Mouse (Mus musculus) megakaryocyte, embryonic 14.5 days (primary cell): ENCODE results near the gene S100a3. TPM values are rescaled to one million over a fixed set of nuclear protein-coding genes. Genes with fewer than 3 reads are reported as not detected.

ENCODE experiments used
- H3K27me3 ChIP-seq: replicated peaks from 2 replicates; pipeline ENCODE3; 2012; ENCODE audit warnings: inconsistent platforms
- H3K36me3 ChIP-seq: replicated peaks from 2 replicates; pipeline ENCODE3; 2012; ENCODE audit warnings: low read length, inconsistent platforms, mixed read lengths
- H3K4me1 ChIP-seq: 2 replicates; pipeline ENCODE4 v1.6.1; 2012; ENCODE audit warnings: inconsistent platforms
- H3K4me3 ChIP-seq: replicated peaks from 2 replicates; pipeline ENCODE3; 2012; ENCODE audit warnings: moderate library complexity, mild to moderate bottlenecking, inconsistent platforms
- H3K9me3 ChIP-seq: 2 replicates; pipeline ENCODE4 v1.6.1; 2012; ENCODE audit warnings: inconsistent platforms
- FLI1 ChIP-seq: IDR thresholded peaks from 2 replicates; pipeline ENCODE4 v1.6.1; 2012; ENCODE audit warnings: low read length, inconsistent platforms, mixed read lengths
- GATA1 ChIP-seq: IDR thresholded peaks from 3 replicates; pipeline ENCODE4 v1.6.1; 2012; ENCODE audit warnings: mixed read lengths, low read length, inconsistent platforms, borderline replicate concordance
- polyA plus RNA-seq: library from polyadenylated mRNA; stranded (reverse); fragments of >175 nt; gene quantifications from 2 replicates; pipeline ENCODE4 v1.2.3, GENCODE M21; 2012; ENCODE audit warnings: low replicate concordance; ENCODE audit not compliant: insufficient read depth

S100a3 gene
- polyA plus RNA-seq, 1 experiment, result not detected

DNA sequence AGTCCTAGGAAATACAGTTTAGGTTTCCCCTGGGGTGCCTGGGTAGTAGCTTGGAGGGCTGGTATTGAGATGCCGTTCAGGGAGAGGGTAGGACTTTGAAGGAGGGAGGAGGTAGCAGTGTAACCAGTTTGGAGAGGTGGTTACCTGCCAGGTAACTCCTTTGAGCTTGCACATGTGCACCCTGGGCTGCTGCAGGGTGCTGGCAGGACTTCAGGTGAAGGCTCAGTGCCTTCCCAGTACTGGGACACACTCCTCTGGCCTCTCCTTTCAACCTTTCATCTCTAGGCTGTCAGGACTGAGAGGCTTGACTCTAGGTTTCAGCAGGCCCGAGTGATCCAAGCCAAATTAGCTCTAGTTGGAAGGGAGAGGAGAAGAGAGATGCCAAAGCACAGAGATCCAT lies 34.3 kb upstream of the S100a3 start:
- no peaks in the 10 kb centered on the region for H3K4me1 ChIP-seq
- TF ChIP-seq GATA1, result no peak
- no peak for TF ChIP-seq FLI1
- peaks cover 24% of the 10 kb centered on the region for H3K27me3 ChIP-seq
- peaks cover 26% of the 10 kb centered on the region for H3K36me3 ChIP-seq
- H3K9me3 ChIP-seq, result no peaks in the 10 kb centered on the region
- no peak overlapping the region for H3K4me3 ChIP-seq

- Histone ChIP-seq H3K9me3 (no peaks in the 10 kb centered on the region), H3K36me3 (peaks cover 26% of the 10 kb centered on the region), H3K4me1 (no peaks in the 10 kb centered on the region), H3K4me3 (no peak within 1 kb of the TSS), H3K27me3 (peaks cover 24% of the 10 kb centered on the region)
- TF ChIP-seq GATA1 (no peak), FLI1 (no peak)
Measured at GRCm38 (mm10) chr3:90526580-90526979, 33.8 kb upstream of the S100a3 start, which contains the start of gene S100a14. S100a14 (plus strand) TSS chr3:90526856.

- TF ChIP-seq GATA1 (no peak), FLI1 (no peak)
- no peak overlapping the region for H3K4me3 ChIP-seq
- peaks cover 24% of the 10 kb centered on the region for H3K27me3 ChIP-seq
- peaks cover 25% of the 10 kb centered on the region for H3K36me3 ChIP-seq
- H3K9me3 ChIP-seq, result no peaks in the 10 kb centered on the region
- no peaks in the 10 kb centered on the region for H3K4me1 ChIP-seq
Measured at GRCm38 (mm10) chr3:90527291-90527873, 33.0 kb upstream of the S100a3 start.

DNA sequence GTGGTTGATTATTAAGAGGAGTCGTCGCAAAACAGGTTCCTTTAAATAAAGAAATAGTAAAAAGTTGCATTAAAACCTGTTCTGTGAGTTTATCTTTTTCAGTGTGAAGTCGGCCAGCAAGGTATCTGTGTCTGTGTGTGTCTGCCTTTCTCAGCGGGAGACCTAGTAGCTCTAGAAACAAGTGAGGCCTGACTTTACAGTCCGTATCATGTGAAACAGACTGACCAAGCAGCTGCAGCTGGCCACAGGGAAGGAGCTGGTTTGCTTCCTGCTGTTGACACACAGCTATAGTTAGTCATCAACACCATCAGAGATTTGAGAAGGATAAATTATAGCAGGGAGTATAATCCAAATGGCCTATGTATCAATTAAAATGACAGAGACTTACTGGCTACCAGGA lies 28.7 kb upstream of the S100a3 start:
- TF ChIP-seq GATA1 (no peak), FLI1 (no peak)
- no peak overlapping the region for H3K4me3 ChIP-seq
- no peaks in the 10 kb centered on the region for H3K36me3 ChIP-seq
- no peaks in the 10 kb centered on the region for H3K4me1 ChIP-seq
- peaks cover 27% of the 10 kb centered on the region for H3K27me3 ChIP-seq
- no peaks in the 10 kb centered on the region for H3K9me3 ChIP-seq

DNA sequence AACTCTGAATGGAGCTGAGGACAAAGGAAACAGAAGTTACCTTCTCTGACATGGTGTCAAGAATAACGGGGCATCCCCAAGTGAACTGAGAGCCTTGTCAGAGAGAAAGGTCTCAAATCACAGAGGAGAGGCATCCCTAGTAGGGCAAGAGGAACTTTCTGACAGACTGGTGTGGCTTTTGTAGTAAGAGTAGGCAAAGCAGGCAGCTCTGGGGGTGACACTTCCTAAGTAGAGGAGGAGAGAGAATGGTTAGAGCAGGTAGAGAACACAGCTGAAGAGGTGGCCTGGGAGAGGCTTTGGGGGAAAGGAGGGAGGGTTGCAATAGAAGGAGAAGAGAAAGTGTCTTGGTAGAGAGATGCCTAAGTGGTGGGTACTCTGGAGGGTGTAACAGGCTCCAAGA lies 24.9 kb upstream of the S100a3 start:
- no peaks in the 10 kb centered on the region for H3K9me3 ChIP-seq
- no peaks in the 10 kb centered on the region for H3K36me3 ChIP-seq
- H3K4me1 ChIP-seq, result no peaks in the 10 kb centered on the region
- TF ChIP-seq FLI1 (no peak), GATA1 (no peak)
- H3K27me3 ChIP-seq, result peaks cover 28% of the 10 kb centered on the region
- H3K4me3 ChIP-seq, result no peak overlapping the region

DNA sequence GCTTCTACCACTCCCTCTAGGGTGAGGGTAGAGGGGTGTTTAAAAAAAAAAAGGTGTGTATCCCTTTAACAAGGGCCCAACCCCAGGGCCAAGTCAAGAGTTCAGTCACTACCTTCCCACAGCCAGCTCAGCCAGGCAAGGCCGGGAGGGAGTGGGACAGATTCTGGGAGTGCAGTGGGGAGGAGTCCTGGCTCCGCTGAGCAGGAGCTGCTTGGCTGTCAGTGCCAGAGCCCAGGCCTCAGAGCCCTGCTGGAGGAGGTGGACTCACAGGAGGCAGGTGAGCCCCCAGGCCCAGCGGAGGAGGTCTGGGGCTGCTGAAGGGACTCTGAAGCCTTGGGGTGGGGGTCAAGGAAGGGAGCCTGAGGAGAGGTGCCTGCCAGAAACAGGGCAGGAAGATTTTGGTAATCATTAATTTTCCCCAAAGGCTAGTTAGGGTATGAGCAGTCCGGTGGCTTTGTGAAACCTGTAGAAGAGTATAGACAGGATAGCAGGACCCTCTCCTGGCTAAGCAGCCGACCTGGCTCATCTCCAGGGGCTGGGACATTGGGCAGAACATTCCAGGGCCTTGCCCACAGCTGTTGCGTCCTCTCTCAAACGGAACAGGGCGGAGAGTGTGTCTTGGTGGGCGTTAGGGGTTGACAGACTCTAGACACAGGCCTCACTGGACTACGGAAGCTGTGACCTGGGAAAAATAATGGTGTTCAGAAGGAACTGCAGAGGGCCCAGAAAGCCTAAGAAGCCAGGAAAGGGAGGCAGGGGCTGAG lies 23.1 kb upstream of the S100a3 start, which contains the start of gene S100a16:
S100a16 (plus strand) TSS at position 114 of the 764 bp plus-strand sequence.
- H3K27me3 ChIP-seq, result peaks cover 45% of the 10 kb centered on the region
- no peaks in the 10 kb centered on the region for H3K4me1 ChIP-seq
- H3K9me3 ChIP-seq, result no peaks in the 10 kb centered on the region
- no peak within 1 kb of the TSS for H3K4me3 ChIP-seq
- H3K36me3 ChIP-seq, result no peaks in the 10 kb centered on the region
- TF ChIP-seq GATA1 (no peak), FLI1 (no peak)

DNA sequence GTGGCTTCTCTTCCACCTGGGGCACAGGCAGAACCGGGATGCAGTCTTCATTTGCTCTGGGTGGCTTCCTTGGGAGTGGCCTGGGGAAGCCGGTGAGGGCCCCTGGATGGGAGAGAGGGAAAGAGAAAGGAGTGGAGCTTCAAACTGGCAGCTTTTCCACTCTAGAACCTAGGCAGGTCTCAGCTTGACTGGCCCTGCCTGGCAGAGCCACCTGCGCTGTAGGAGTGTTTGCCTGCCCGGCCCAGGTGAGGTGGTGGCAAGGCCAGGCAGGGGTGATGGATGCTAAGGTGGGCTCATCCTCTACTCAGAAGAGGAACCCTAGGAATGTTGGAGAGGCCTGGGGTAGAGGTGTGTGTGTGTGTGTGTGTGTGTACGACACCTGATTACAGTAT lies 22.5 kb upstream of the S100a3 start:
- H3K4me3 ChIP-seq, result no peak overlapping the region

GRCm38 (mm10) chr3:90540904-90541303 lies 19.5 kb upstream of the S100a3 start:
- no peaks in the 10 kb centered on the region for H3K9me3 ChIP-seq
- peaks cover 51% of the 10 kb centered on the region for H3K27me3 ChIP-seq
- no peaks in the 10 kb centered on the region for H3K36me3 ChIP-seq
- TF ChIP-seq FLI1 (no peak), GATA1 (no peak)
- H3K4me1 ChIP-seq, result no peaks in the 10 kb centered on the region
- H3K4me3 ChIP-seq, result no peak overlapping the region

More for the DNA sequence above, 22.5 kb upstream of the S100a3 start:
- Histone ChIP-seq H3K36me3 (no peaks in the 10 kb centered on the region), H3K27me3 (peaks cover 50% of the 10 kb centered on the region), H3K9me3 (no peaks in the 10 kb centered on the region), H3K4me1 (no peaks in the 10 kb centered on the region)
- TF ChIP-seq GATA1, result no peak
- no peak for TF ChIP-seq FLI1

DNA sequence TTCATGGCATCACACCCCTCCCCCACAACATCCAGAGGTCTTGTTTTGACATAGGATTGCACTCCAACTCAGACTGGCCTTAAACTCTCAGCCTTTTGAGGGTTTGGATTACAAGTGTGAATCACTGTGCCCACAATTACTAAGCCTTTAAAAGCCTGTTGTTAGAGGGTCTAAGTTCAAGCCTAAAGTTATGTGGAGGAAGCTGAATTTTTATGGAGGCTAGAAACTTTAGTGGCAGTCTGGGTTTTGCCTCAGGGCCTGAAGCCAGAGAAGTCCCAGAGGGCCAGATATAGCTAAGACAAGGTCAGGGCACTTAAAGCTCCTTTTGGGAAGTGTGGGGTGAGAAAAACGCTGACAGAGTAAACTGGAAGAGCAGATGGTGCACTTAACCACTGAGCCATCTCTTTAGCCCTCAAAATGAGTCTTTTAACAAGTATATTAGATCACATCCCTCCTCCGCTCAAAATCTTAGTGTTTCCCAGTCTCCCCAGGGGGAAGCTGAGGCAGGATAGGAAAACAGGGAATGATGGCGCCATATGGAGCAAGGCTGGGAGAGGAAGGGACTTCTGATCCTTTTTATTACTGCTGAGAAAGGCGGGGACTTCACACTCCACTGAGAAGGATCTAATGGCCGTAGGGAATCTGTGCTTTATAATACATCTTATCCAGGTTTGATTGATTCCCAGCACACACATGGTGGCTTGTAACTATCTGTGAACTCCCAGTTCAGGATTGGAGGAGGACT lies 10.5 kb upstream of the S100a3 start:
- no peak overlapping the region for H3K4me3 ChIP-seq
- H3K4me1 ChIP-seq, result no peaks in the 10 kb centered on the region
- peaks cover 10% of the 10 kb centered on the region for H3K27me3 ChIP-seq
- TF ChIP-seq GATA1 (no peak), FLI1 (no peak)
- H3K36me3 ChIP-seq, result no peaks in the 10 kb centered on the region
- no peaks in the 10 kb centered on the region for H3K9me3 ChIP-seq

- no peak for TF ChIP-seq GATA1
- TF ChIP-seq FLI1, result no peak
- Histone ChIP-seq H3K36me3 (no peaks in the 10 kb centered on the region), H3K9me3 (no peaks in the 10 kb centered on the region), H3K4me3 (no peak overlapping the region), H3K27me3 (peaks cover 6% of the 10 kb centered on the region), H3K4me1 (no peaks in the 10 kb centered on the region)
Measured at GRCm38 (mm10) chr3:90550421-90550790, 10.0 kb upstream of the S100a3 start.
